Mouse (Mus musculus) olfactory bulb, adult 2 months (tissue): Measurements from ENCODE around the gene Bbx. TPM values are rescaled to one million over a fixed set of nuclear protein-coding genes. Genes with fewer than 3 reads are reported as not detected.

ENCODE experiments used
- H3K27ac ChIP-seq: fragments of 200-500 bp; 2 replicates; pipeline ENCODE4 v1.5.1; 2012; ENCODE audit warnings: low read depth, low read length; ENCODE audit not compliant: insufficient read depth
- H3K4me1 ChIP-seq: fragments of 200-500 bp; 2 replicates; pipeline ENCODE4 v1.6.1; 2012; ENCODE audit warnings: low read length; ENCODE audit not compliant: control insufficient read depth, insufficient read depth
- H3K4me3 ChIP-seq: fragments of 200-500 bp; 2 replicates; pipeline ENCODE4 v1.5.1; 2012; ENCODE audit warnings: mild to moderate bottlenecking, low read depth, low read length, moderate library complexity; ENCODE audit not compliant: insufficient read depth
- CTCF ChIP-seq: fragments of 200-500 bp; IDR thresholded peaks from 2 replicates; pipeline ENCODE4 v1.5.1; 2012; ENCODE audit warnings: low read depth, mild to moderate bottlenecking, low read length, moderate library complexity; ENCODE audit not compliant: insufficient read depth
- POLR2A ChIP-seq: fragments of 200-500 bp; IDR thresholded peaks from 2 replicates; pipeline ENCODE4 v1.6.1; 2012; ENCODE audit warnings: mild to moderate bottlenecking, low read depth, low read length, moderate library complexity; ENCODE audit not compliant: insufficient read depth
- WGBS: fragments of 180-500 bp; shearing (Covaris S2); methylation state at CpG from one replicate; pipeline ENCODE4 v1.1.7; 2018; 5-methylcytosine and 5-hydroxymethylcytosine counted together
- polyA plus RNA-seq: library from polyadenylated mRNA; stranded (reverse); fragments of >200 nt; gene quantifications from 2 replicates; pipeline ENCODE4 v1.2.4, GENCODE M21; 2012; ENCODE audit warnings: low replicate concordance; ENCODE audit not compliant: missing spikeins, insufficient read depth, insufficient read length

Gene Bbx
- polyA plus RNA-seq, 1 experiment, result not detected

GRCm38 (mm10) chr16:50309411-50310042, 122.7 kb downstream of the Bbx start:
- H3K4me3 ChIP-seq, result no peak overlapping the region
- no peak overlapping the region for H3K27ac ChIP-seq
- H3K4me1 ChIP-seq, result no peaks in the 10 kb centered on the region
- WGBS, result 32% methylated on average over 9 of the region's 9 CpGs
- TF ChIP-seq CTCF (no peak), POLR2A (no peak)

GRCm38 (mm10) chr16:50308256-50308655, 123.9 kb downstream of the Bbx start:
- 58% methylated on average over 6 of the region's 6 CpGs for WGBS
- Histone ChIP-seq H3K27ac (no peak overlapping the region), H3K4me1 (no peaks in the 10 kb centered on the region), H3K4me3 (no peak overlapping the region)
- TF ChIP-seq POLR2A, result no peak
- no peak for TF ChIP-seq CTCF

- TF ChIP-seq POLR2A (no peak), CTCF (no peak)
- WGBS, result 76% methylated on average over 4 of the region's 4 CpGs
- H3K4me3 ChIP-seq, result no peak overlapping the region
- no peak overlapping the region for H3K27ac ChIP-seq
- no peaks in the 10 kb centered on the region for H3K4me1 ChIP-seq
Measured at GRCm38 (mm10) chr16:50307231-50307630, 125.0 kb downstream of the Bbx start.

- Histone ChIP-seq H3K4me1 (no peaks in the 10 kb centered on the region), H3K27ac (no peak overlapping the region), H3K4me3 (no peak overlapping the region)
- TF ChIP-seq POLR2A (no peak), CTCF (no peak)
Measured at GRCm38 (mm10) chr16:50306727-50307126, 125.5 kb downstream of the Bbx start.

- 76% methylated on average over 6 of the region's 6 CpGs for WGBS
- no peak overlapping the region for H3K4me3 ChIP-seq
Measured at GRCm38 (mm10) chr16:50305156-50305555, 127.0 kb downstream of the Bbx start.

GRCm38 (mm10) chr16:50302566-50302965, 129.6 kb downstream of the Bbx start:
- Histone ChIP-seq H3K27ac (no peak overlapping the region), H3K4me3 (no peak overlapping the region), H3K4me1 (no peaks in the 10 kb centered on the region)
- TF ChIP-seq POLR2A (no peak), CTCF (no peak)
- 96% methylated on average over 1 of the region's 1 CpGs for WGBS

More at GRCm38 (mm10) chr16:50305156-50305555, 127.0 kb downstream of the Bbx start:
- Histone ChIP-seq H3K4me1 (no peaks in the 10 kb centered on the region), H3K27ac (no peak overlapping the region)
- TF ChIP-seq CTCF, result no peak
- TF ChIP-seq POLR2A, result no peak

GRCm38 (mm10) chr16:50298743-50299443, 133.3 kb downstream of the Bbx start:
- Histone ChIP-seq H3K4me3 (no peak overlapping the region), H3K27ac (no peak overlapping the region), H3K4me1 (no peaks in the 10 kb centered on the region)
- WGBS, result 86% methylated on average over 8 of the region's 8 CpGs
- TF ChIP-seq POLR2A (no peak), CTCF (no peak)

- Histone ChIP-seq H3K4me3 (no peak overlapping the region), H3K27ac (no peak overlapping the region), H3K4me1 (no peaks in the 10 kb centered on the region)
- WGBS, result 70% methylated on average over 4 of the region's 4 CpGs
- TF ChIP-seq POLR2A (no peak), CTCF (no peak)
Measured at GRCm38 (mm10) chr16:50293502-50294228, 138.5 kb downstream of the Bbx start.

GRCm38 (mm10) chr16:50292834-50293233, 139.4 kb downstream of the Bbx start:
- Histone ChIP-seq H3K27ac (no peak overlapping the region), H3K4me1 (no peaks in the 10 kb centered on the region), H3K4me3 (no peak overlapping the region)
- 96% methylated on average over 5 of the region's 5 CpGs for WGBS
- TF ChIP-seq CTCF (no peak), POLR2A (no peak)
